Mouse (Mus musculus) embryonic facial prominence, embryonic 12.5 days (tissue): ENCODE results near the gene Psmb6. TPM values are rescaled to one million over a fixed set of nuclear protein-coding genes. Genes with fewer than 3 reads are reported as not detected.
"Not testable (repeated sequence)": the region's sequence is repeated elsewhere in the genome, so short reads cannot be mapped to it uniquely, and the experiment has no call there.

ENCODE experiments used
- ATAC-seq: fragments of 200-750 bp; cut with Nextera tagmentation; 2 replicates; pipeline ENCODE4 v1.8.0; 2017; ENCODE audit not compliant: insufficient number of reproducible peaks, insufficient read depth, low FRiP score, low TSS enrichment
- H3K27ac ChIP-seq: fragments of 300-500 bp; sonication (generic); 2 replicates; pipeline ENCODE4 v1.5.1; 2016; ENCODE audit warnings: mild to moderate bottlenecking
- H3K27me3 ChIP-seq: fragments of 300-500 bp; sonication (generic); 2 replicates; pipeline ENCODE4 v1.6.1; 2016; ENCODE audit warnings: mild to moderate bottlenecking, moderate library complexity
- H3K36me3 ChIP-seq: fragments of 300-500 bp; sonication (generic); 2 replicates; pipeline ENCODE4 v1.6.1; 2016; ENCODE audit warnings: mild to moderate bottlenecking
- H3K4me1 ChIP-seq: fragments of 300-500 bp; sonication (generic); 2 replicates; pipeline ENCODE4 v1.6.1; 2016
- H3K4me2 ChIP-seq: fragments of 300-500 bp; sonication (generic); replicated peaks from 2 replicates; pipeline ENCODE4 v1.6.1; 2016; ENCODE audit warnings: mild to moderate bottlenecking, moderate library complexity
- H3K4me3 ChIP-seq: fragments of 300-500 bp; sonication (generic); 2 replicates; pipeline ENCODE4 v1.5.1; 2016; ENCODE audit warnings: mild to moderate bottlenecking
- H3K9ac ChIP-seq: fragments of 300-500 bp; sonication (generic); 2 replicates; pipeline ENCODE4 v1.6.1; 2016; ENCODE audit warnings: mild to moderate bottlenecking, moderate library complexity
- H3K9me3 ChIP-seq: fragments of 300-500 bp; sonication (generic); 2 replicates; pipeline ENCODE4 v1.6.1; 2016; ENCODE audit warnings: mild to moderate bottlenecking, moderate library complexity
- WGBS: fragments of 180-500 bp; shearing (Covaris S2); methylation state at CpG from one replicate; pipeline ENCODE4 v1.1.7; 2016; 5-methylcytosine and 5-hydroxymethylcytosine counted together
- polyA plus RNA-seq: library from polyadenylated mRNA; unstranded; fragments of >200 nt; fragmentation: Nextera tagmentation; extraction: Ambion mirVana; gene quantifications from 2 replicates; pipeline ENCODE4 v1.2.1, GENCODE M21; 2016

Psmb6 gene
- polyA plus RNA-seq, 1 experiment from 2014 or later, result 784 TPM

DNA sequence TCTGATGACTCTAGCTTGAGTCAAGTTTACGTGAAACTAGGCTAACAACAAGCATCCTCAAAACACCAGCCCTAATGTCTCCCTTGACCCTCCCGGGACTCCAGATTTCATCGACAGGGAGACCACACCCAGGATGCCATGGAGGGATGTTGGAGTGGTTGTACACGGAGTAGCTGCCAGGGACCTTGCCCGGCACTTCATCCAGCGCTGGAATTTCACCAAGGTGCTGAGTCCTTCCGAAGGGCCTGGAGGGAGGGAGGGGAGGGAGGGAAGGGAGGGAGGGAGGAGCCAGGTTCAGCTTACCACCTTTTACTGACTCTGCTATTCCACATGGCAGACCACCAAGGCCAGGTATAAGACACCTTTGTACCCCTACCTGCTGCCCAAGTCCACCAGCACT lies 28.8 kb downstream of the Psmb6 start:
- Histone ChIP-seq H3K4me3 (no peak overlapping the region), H3K9me3 (no peaks in the 10 kb centered on the region), H3K4me1 (peaks cover 6% of the 10 kb centered on the region; the same call in 1 of the 2 replicates), H3K9ac (no peak overlapping the region), H3K36me3 (no peaks in the 10 kb centered on the region), H3K27ac (no peak overlapping the region), H3K4me2 (no peak overlapping the region), H3K27me3 (no peaks in the 10 kb centered on the region)
- no peak for ATAC-seq
- 22% methylated on average over 7 of the region's 7 CpGs for WGBS

DNA sequence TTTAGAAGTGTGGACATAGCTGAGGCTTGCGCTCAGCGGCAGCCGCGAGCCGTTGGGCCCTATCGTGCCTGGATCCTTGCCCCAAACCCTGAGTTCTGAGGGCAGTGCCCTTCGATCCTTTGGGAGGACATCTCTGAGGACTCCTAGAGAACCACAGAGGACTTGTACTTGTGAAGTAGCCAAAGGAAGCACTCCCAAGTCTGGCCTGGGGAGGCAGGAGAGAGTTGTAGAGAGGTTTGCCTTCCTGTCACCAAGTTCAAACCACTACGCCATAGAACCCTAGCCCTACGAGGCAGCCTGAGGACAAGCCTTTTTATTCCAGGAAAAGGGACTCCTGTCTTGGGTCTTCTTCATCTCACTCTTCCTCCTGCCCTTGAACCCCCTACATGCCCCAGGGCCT lies 32.4 kb downstream of the Psmb6 start:
- ATAC-seq, result no peak
- Histone ChIP-seq H3K4me2 (no peak overlapping the region), H3K27me3 (no peaks in the 10 kb centered on the region), H3K9me3 (no peaks in the 10 kb centered on the region), H3K27ac (no peak overlapping the region), H3K4me1 (peaks cover 9% of the 10 kb centered on the region; the same call in 1 of the 2 replicates), H3K9ac (no peak overlapping the region), H3K36me3 (no peaks in the 10 kb centered on the region), H3K4me3 (no peak overlapping the region)
- WGBS, result 90% methylated on average over 9 of the region's 9 CpGs

DNA sequence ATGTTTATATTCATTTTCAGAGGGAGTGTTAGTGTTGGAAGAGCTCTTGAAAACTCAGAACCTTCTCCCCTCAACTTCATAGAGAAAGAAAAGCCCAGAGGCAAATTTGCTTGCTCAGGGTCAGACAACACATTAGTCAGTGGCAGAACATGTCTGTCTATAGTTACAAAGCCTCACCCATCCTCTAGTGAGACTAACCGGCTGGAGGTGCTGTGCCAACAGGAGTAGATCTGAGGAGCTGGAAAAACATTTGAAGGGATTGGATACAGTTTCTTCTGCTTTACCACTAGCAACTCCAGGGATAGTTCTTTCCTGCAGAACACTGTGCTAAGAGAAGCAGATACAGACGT lies 36.7 kb downstream of the Psmb6 start:
- H3K36me3 ChIP-seq, result no peaks in the 10 kb centered on the region
- peak overlapping the region; percentile 88 for H3K27ac ChIP-seq
- H3K4me1 ChIP-seq, result peaks cover 27% of the 10 kb centered on the region
- peak overlapping the region; percentile 83 for H3K9ac ChIP-seq
- 7% methylated on average over 2 of the region's 2 CpGs for WGBS
- H3K9me3 ChIP-seq, result no peaks in the 10 kb centered on the region
- H3K4me3 ChIP-seq, result peak overlapping the region; percentile 82
- peak overlapping the region; percentile 78 for H3K4me2 ChIP-seq
- no peaks in the 10 kb centered on the region for H3K27me3 ChIP-seq
- no peak for ATAC-seq

DNA sequence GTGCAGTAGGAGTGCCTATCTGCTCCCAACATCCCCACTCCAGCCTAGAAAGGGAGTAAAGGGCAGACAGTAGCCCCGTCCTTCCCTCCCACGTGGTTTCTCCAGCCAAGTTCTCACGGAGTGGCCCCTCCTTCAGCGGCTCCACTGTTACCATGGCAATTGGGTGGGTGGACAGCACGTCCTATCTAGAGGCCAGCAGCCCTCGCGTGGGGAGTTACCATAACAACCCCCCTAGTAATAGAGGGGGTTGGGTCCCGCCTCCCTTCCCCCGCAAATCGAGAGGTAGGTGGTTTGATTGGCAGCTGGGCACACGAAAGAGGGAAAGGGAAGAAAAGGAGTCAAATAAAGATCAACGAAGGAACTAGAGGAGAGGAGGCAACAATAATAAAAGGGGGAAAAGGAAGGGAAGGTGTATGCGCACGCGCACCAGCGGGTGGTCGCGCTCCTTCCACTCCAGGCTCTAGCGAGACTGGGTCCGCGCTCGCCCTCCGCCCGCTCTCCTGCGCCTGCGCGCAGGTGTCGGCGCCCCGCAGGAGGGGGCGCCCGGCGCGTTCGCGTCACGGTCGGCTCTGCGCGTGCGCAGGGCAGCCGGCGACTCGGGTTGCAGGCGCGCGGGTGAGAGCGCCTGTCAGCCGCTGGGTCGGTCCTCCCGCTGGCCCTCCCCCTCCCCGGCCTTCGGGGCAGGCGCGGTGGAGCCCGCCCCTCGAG lies 37.3 kb downstream of the Psmb6 start, which contains the start of gene Mink1:
Gene Mink1 (plus strand): TSS at position 595 of the 708 bp plus-strand sequence.
- peak; percentile 86 for ATAC-seq
- Histone ChIP-seq H3K4me2 (peak within 1 kb of the TSS; percentile 78), H3K9ac (peak within 1 kb of the TSS; percentile 83), H3K9me3 (no peaks in the 10 kb centered on the region), H3K36me3 (no peaks in the 10 kb centered on the region), H3K27ac (peak within 1 kb of the TSS; percentile 88), H3K4me3 (peak within 1 kb of the TSS; percentile 82), H3K4me1 (peaks cover 27% of the 10 kb centered on the region), H3K27me3 (no peaks in the 10 kb centered on the region)
- under 1% methylated on average over 43 of the region's 57 CpGs for WGBS

DNA sequence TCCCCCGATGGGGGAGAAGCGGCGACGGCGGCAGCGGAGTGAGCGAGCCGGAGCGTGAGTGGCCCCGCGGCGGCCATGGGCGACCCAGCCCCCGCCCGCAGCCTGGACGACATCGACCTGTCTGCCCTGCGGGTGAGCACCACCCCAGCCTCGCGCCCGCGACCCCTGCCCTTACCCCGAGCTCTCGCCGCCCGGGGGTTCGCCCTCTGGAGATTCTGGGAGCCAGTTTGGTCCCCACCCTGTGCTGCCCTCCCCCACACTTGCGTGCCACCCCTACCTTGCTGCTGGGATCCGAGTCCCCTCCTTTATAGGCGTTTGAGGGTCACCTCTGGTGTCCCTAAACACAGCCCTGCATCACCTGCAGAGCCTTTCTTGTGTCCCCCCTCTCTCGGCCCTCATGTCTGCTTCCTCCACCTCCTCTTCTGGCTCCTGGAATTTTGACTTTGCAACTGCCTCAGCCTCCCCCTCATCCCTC lies 37.9 kb downstream of the Psmb6 start:
- Histone ChIP-seq H3K9me3 (no peaks in the 10 kb centered on the region), H3K27me3 (no peaks in the 10 kb centered on the region), H3K9ac (peak overlapping the region; percentile 83), H3K36me3 (no peaks in the 10 kb centered on the region), H3K4me3 (peak overlapping the region; percentile 82), H3K27ac (peak overlapping the region; percentile 88), H3K4me2 (peak overlapping the region; percentile 78), H3K4me1 (peaks cover 27% of the 10 kb centered on the region)
- 0% methylated on average over 28 of the region's 31 CpGs for WGBS
- peak; percentile 19 for ATAC-seq

DNA sequence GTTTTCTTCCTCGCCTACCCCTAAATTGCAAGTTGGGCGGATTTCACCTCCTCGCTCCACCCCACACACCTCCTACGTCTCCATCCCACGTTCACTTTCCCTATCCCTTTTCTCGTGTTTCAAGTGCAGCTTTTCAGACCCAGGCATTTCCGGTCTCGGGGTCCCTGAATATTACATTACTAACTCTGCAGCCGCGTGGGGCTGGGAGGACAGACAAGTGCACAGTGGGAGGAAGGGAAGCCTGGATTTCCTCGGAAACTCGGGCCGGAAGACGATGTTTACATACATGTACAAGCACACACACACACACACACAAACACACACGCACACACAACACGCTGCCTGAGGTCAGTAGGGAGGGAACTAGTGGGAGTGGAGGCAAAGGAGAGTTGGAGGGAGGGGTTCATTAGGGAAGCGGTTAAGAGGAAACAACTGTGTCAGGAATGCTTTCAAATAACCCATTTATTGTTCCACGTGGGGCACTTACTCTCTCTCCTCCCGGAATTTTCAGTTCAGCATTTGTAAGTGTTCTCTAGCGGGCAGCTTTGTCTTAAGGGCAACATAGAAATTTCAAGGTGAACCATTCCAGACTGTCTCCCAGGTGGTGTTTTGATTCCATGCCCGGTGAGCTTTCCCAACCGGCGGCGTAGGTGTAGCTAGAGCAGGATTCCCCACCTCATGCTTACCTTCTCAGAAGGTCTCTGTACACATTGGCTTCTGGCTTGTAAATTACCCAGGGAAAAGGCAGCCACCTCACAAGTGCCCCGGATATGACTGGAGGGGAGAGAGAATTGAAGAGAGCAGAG lies 38.5 kb downstream of the Psmb6 start:
- WGBS, result under 1% methylated on average over 25 of the region's 25 CpGs
- Histone ChIP-seq H3K4me2 (peak overlapping the region; percentile 78), H3K4me3 (peak overlapping the region; percentile 82), H3K4me1 (peaks cover 27% of the 10 kb centered on the region), H3K27ac (peak overlapping the region; percentile 88), H3K36me3 (no peaks in the 10 kb centered on the region), H3K27me3 (no peaks in the 10 kb centered on the region), H3K9me3 (no peaks in the 10 kb centered on the region), H3K9ac (peak overlapping the region; percentile 83)
- ATAC-seq, result 0 out of 2 replicates have a peak, but pooled peaks have one; percentile 43

DNA sequence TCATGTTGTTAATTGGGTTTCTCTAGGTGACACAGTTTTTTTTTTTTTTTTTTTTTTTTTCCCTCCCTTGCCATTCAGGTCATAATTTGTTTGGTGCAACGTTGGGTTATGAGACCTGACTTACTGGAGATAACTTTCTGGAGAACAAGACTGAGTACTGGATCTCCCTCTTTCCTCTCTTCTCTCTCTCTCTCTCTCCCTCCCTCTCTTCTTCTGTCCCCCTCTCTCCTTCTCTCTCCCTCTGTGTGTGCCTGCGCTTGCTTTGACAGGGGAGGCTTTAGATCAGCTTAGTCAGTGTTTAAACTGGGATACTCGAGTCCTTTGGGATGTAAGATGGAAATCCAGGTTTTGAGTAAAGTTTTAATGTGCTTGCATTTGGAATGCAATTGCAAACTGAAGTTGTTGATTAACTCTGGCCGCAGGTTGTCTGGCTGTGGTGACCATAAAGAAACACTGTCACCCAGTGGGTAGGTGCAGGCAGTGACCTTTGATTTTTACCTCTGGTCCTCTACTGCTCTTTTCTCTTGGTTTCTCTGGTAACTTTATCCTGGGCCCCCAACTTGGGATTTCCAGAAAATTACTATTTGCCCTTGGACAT lies 39.2 kb downstream of the Psmb6 start:
- Histone ChIP-seq H3K4me1 (peaks cover 27% of the 10 kb centered on the region), H3K9ac (peak overlapping the region; percentile 83), H3K27ac (peak overlapping the region; percentile 88), H3K36me3 (no peaks in the 10 kb centered on the region), H3K4me3 (peak overlapping the region; percentile 82), H3K9me3 (no peaks in the 10 kb centered on the region), H3K27me3 (no peaks in the 10 kb centered on the region), H3K4me2 (peak overlapping the region; percentile 78)
- ATAC-seq, result no peak
- WGBS, result 35% methylated on average over 4 of the region's 4 CpGs

DNA sequence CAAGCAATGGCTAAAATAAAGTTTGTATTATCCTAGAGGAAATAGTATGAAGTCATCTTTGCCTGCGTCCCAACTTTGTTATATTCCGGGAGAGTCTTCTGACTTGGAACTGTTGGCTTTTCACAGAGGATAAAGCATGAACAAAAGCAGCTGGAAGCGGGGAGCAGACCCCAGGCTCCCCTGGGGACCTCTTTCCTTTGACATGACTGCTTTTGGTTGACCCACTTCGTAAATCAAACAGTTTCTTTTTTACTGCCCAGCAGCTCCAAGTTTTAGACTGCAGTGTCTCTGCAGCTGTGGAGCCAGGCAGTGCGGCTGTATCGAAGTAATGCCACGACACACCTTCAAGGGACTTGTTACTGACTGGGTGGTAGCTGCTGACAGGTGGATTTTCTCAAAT lies 41.4 kb downstream of the Psmb6 start:
- 77% methylated on average over 7 of the region's 7 CpGs for WGBS
- no peaks in the 10 kb centered on the region for H3K9me3 ChIP-seq
- H3K4me1 ChIP-seq, result peaks cover 27% of the 10 kb centered on the region
- H3K27ac ChIP-seq, result no peak overlapping the region
- ATAC-seq, result no peak
- no peaks in the 10 kb centered on the region for H3K36me3 ChIP-seq
- no peak overlapping the region for H3K4me3 ChIP-seq
- H3K4me2 ChIP-seq, result no peak overlapping the region
- H3K9ac ChIP-seq, result no peak overlapping the region
- no peaks in the 10 kb centered on the region for H3K27me3 ChIP-seq

DNA sequence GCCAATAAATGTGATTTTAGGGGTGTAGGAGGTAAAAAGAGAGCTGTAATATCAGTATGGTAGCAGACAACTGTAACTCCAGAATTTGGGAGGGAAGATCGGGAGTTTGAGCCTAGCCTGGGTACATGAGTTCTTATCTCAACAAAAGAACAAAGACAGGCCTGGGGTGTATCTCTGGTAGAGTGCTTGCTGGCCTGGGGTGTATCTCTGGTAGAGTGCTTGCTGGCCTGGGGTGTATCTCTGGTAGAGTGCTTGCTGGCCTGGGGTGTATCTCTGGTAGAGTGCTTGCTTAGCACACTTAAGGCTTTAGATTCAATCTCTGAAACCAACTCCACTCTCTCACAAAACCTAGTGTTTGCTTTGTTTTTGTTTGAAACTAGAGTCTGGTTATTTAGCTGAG lies 45.4 kb downstream of the Psmb6 start:
- not testable (repeated sequence) for H3K4me3 ChIP-seq, H3K27me3 ChIP-seq, H3K27ac ChIP-seq, H3K9ac ChIP-seq, H3K4me2 ChIP-seq, ATAC-seq, H3K9me3 ChIP-seq, H3K36me3 ChIP-seq
- 95% methylated on average over 1 of the region's 1 CpGs for WGBS
- H3K4me1 ChIP-seq, result peaks cover 10% of the 10 kb centered on the region

DNA sequence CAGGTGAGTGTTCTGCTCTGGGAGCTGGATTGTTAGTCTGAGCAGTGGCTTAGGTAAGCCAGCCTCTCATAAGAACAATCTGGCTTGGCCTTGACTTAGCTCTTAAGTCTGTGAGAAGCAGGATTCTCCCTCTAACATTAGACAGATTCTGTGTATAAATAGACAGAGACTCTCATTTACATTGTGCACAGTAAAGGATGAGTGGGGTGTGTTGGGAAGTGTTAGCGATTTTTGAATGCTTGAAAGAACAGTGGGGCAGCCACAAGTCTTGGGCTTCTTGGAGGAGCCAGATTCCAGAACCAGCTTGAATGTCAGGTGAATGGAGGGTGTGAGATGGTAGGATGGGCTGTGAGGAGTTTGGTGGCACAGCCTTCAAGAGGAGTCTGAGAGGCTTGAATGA lies 46.5 kb downstream of the Psmb6 start:
- Histone ChIP-seq H3K4me2 (no peak overlapping the region), H3K27ac (no peak overlapping the region), H3K4me3 (no peak overlapping the region)

DNA sequence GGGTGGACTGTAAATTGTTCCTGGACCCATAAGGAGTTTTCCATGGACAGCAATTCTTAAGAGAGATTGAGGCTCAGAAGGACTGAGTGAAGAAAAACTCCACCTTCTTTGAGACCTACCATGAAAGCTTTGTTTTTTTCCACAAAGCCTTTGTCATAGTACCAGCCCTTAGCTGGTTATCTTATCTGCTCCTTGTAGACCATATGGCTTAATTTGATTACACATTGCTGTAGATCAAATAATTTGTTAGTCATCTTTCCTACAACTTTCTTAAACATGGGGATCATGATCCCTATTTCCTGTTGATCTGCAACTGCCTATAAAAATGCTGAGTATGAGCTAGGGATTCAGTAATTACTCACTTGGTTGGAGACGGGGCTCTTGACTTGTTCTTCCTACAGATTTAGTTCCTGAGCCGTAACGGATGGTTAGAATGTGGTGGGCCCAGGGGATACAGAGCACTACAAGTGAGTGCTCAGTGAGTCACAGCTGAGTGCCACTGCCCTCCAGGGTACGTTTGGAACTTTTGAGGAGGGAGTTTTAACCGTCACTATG lies 47.3 kb downstream of the Psmb6 start:
- H3K4me1 ChIP-seq, result peaks cover 11% of the 10 kb centered on the region; the same call in 1 of the 2 replicates
- H3K27me3 ChIP-seq, result no peaks in the 10 kb centered on the region
- no peak overlapping the region for H3K4me3 ChIP-seq
- no peak for ATAC-seq
- no peaks in the 10 kb centered on the region for H3K9me3 ChIP-seq
- no peak overlapping the region for H3K4me2 ChIP-seq
- no peak overlapping the region for H3K27ac ChIP-seq
- 61% methylated on average over 5 of the region's 5 CpGs for WGBS
- no peak overlapping the region for H3K9ac ChIP-seq
- no peaks in the 10 kb centered on the region; the same call in 1 of the 2 replicates for H3K36me3 ChIP-seq

More for the DNA sequence above, 46.5 kb downstream of the Psmb6 start:
- Histone ChIP-seq H3K9ac (no peak overlapping the region), H3K27me3 (no peaks in the 10 kb centered on the region), H3K36me3 (no peaks in the 10 kb centered on the region; the same call in 1 of the 2 replicates), H3K9me3 (no peaks in the 10 kb centered on the region), H3K4me1 (peaks cover 5% of the 10 kb centered on the region; the same call in 1 of the 2 replicates)
- 82% methylated on average over 1 of the region's 1 CpGs for WGBS
- ATAC-seq, result no peak
